Mouse (Mus musculus) forebrain, embryonic 10.5 days (tissue): ENCODE results near the gene Timp1. TPM values are rescaled to one million over a fixed set of nuclear protein-coding genes. Genes with fewer than 3 reads are reported as not detected.

Experiments used
- DNase-seq: peaks from one replicate; pipeline ENCODE4 v3.0.0-alpha.2; 2017; ENCODE audit warnings: low spot score; ENCODE audit errors: extremely low spot score
- H3K27ac ChIP-seq: fragments of 300-500 bp; sonication (generic); 2 replicates; pipeline ENCODE4 v1.5.1; 2016; ENCODE audit warnings: mild to moderate bottlenecking
- H3K27me3 ChIP-seq: fragments of 300-500 bp; sonication (generic); 2 replicates; pipeline ENCODE4 v1.6.1; 2016; ENCODE audit warnings: mild to moderate bottlenecking; ENCODE audit not compliant: poor library complexity, severe bottlenecking
- H3K36me3 ChIP-seq: fragments of 300-500 bp; sonication (generic); replicated peaks from 2 replicates; pipeline ENCODE4 v1.6.1; 2016; ENCODE audit warnings: mild to moderate bottlenecking, moderate library complexity
- H3K4me1 ChIP-seq: fragments of 300-500 bp; sonication (generic); 2 replicates; pipeline ENCODE4 v1.6.1; 2016
- H3K4me3 ChIP-seq: fragments of 300-500 bp; sonication (generic); 2 replicates; pipeline ENCODE4 v1.5.1; 2016; ENCODE audit warnings: mild to moderate bottlenecking, moderate library complexity
- H3K9me3 ChIP-seq: fragments of 300-500 bp; sonication (generic); 2 replicates; pipeline ENCODE4 v1.6.1; 2016; ENCODE audit warnings: mild to moderate bottlenecking, moderate library complexity
- WGBS: fragments of 180-500 bp; shearing (Covaris S2); methylation state at CpG from one replicate; pipeline ENCODE4 v1.1.7; 2016; 5-methylcytosine and 5-hydroxymethylcytosine counted together
- microRNA-seq: library from miRNA; unstranded; fragments of <30 nt; microRNA quantifications from one replicate; pipeline ENCODE4, GENCODE M21; 2017
- polyA plus RNA-seq: library from polyadenylated mRNA; unstranded; fragments of >200 nt; fragmentation: Nextera tagmentation; extraction: Ambion mirVana; gene quantifications from 2 replicates; pipeline ENCODE4 v1.2.1, GENCODE M21; 2016

Timp1 gene
- polyA plus RNA-seq, 1 experiment from 2014 or later = 7.4 TPM

GRCm38 (mm10) chrX:20872928-20873500 lies 3.0 kb downstream of the Timp1 start:
- peak; percentile 17 for DNase-seq

GRCm38 (mm10) chrX:20875241-20875640 lies 5.3 kb downstream of the Timp1 start:
- H3K9me3 ChIP-seq = no peaks in the 10 kb centered on the region
- H3K4me1 ChIP-seq = peaks cover 8% of the 10 kb centered on the region
- DNase-seq = no peak
- no peak overlapping the region for H3K4me3 ChIP-seq
- H3K36me3 ChIP-seq = no peaks in the 10 kb centered on the region
- WGBS = 57% methylated on average over 3 of the region's 3 CpGs
- H3K27me3 ChIP-seq = no peaks in the 10 kb centered on the region
- no peak overlapping the region for H3K27ac ChIP-seq

More at GRCm38 (mm10) chrX:20872928-20873500, 3.0 kb downstream of the Timp1 start:
- no peaks in the 10 kb centered on the region for H3K36me3 ChIP-seq
- no peaks in the 10 kb centered on the region for H3K27me3 ChIP-seq
- H3K27ac ChIP-seq = no peak overlapping the region
- H3K4me3 ChIP-seq = no peak overlapping the region
- H3K4me1 ChIP-seq = peaks cover 15% of the 10 kb centered on the region
- 31% methylated on average over 11 of the region's 11 CpGs for WGBS
- H3K9me3 ChIP-seq = no peaks in the 10 kb centered on the region

- Histone ChIP-seq H3K27me3 (no peaks in the 10 kb centered on the region), H3K27ac (no peak overlapping the region), H3K4me1 (no peaks in the 10 kb centered on the region), H3K4me3 (no peak overlapping the region), H3K9me3 (no peaks in the 10 kb centered on the region), H3K36me3 (no peaks in the 10 kb centered on the region)
- DNase-seq = no peak
- 49% methylated on average over 3 of the region's 3 CpGs for WGBS
Observed at GRCm38 (mm10) chrX:20910074-20910473, 40.1 kb downstream of the Timp1 start.

- H3K27ac ChIP-seq = no peak overlapping the region
- H3K36me3 ChIP-seq = no peaks in the 10 kb centered on the region
- DNase-seq = no peak
- no peaks in the 10 kb centered on the region for H3K9me3 ChIP-seq
- H3K27me3 ChIP-seq = no peaks in the 10 kb centered on the region; the same call in 1 of the 2 replicates
- H3K4me1 ChIP-seq = no peaks in the 10 kb centered on the region
- 83% methylated on average over 6 of the region's 6 CpGs for WGBS
- no peak overlapping the region for H3K4me3 ChIP-seq
Observed at GRCm38 (mm10) chrX:20913726-20914125, 43.8 kb downstream of the Timp1 start.

DNA sequence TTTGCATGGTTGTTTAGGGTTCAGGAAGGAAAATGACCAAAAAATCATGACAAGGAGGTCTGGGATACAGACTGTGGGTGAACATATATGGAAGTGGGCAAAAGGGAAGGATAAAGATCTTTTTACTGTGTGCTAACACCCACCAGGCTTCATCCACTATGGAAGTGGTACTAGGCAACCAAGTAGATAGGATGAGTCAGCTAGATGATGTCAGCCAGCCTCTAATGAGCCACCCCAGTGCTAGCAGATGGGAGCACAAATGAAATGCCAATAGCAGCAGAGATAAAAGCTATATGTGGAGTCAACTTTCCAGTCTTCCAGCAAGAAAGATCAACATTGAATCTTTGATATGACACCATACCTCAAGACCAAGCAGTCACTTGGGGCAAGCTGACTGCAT lies 45.1 kb downstream of the Timp1 start:
- no peak overlapping the region for H3K4me3 ChIP-seq
- H3K4me1 ChIP-seq = no peaks in the 10 kb centered on the region
- no peak for DNase-seq
- no peak overlapping the region for H3K27ac ChIP-seq
- H3K27me3 ChIP-seq = peaks cover 12% of the 10 kb centered on the region
- H3K9me3 ChIP-seq = no peaks in the 10 kb centered on the region
- H3K36me3 ChIP-seq = no peaks in the 10 kb centered on the region

DNA sequence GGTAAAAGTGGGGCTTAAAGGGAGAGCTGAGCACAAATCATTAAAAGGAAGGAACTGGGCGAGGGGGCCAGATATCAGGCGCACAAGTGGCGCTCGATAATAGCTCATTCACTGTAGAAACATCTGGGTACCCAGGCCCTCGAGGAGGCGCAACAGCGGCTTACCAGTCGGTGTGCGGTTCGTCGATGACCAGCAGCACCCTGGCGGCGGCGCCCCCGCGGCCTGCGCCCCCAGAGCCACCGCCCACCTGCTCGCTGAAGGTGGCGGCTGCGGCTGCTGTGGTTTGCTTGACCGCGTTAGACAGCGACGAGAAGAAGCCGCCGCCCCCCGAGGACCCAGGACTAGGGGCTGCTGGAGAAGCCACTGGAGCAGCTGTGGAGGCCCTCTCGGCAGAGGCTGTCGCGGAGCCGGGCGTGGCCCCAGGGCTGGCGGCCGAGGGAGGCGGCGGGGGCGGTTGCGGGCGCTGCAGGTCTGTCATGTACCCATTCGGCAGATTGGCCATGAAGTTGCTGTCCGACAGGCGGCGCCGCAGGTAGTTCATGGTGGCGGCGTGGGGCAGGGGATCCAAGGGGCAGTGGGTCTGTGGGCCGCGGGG lies 50.4 kb downstream of the Timp1 start:
- Histone ChIP-seq H3K9me3 (0 out of 2 replicates have a peak, but pooled peaks cover 3% of the 10 kb centered on the region), H3K4me1 (peaks cover 5% of the 10 kb centered on the region; the same call in 1 of the 2 replicates), H3K36me3 (no peaks in the 10 kb centered on the region), H3K27me3 (peaks cover 19% of the 10 kb centered on the region), H3K4me3 (peak overlapping the region; percentile 56), H3K27ac (peak overlapping the region; percentile 65; the same call in 1 of the 2 replicates)
- 19% methylated on average over 49 of the region's 49 CpGs for WGBS
- DNase-seq = no peak

DNA sequence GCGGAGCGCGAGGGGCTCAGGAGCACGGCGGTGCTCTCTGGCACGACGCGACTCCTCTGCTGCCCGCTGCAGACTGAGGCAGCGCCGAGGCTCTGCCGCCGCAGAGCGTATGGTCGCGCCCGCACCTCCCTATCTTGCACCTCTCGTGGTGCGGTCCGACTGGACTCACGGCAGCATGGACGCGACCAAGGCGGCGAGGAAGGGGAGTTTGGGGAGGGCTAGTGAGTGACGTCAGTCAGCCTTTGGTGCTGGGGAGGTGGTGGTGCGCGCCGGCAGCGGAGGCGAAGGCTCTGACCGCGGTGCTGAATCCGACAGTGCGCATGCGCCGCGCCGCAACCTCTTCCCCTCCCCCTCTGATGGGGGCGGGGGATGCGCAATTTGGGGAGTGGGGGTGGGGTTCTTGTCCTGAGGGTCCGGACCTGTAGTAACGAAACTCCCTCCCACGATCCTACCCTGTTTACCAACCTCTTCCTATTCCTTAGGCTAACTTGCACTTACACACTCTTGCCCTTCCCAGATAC lies 50.9 kb downstream of the Timp1 start, which contains the start of gene Syn1:
TSS of gene Syn1 (minus strand) at position 161 of the 521 bp plus-strand sequence.
- 13% methylated on average over 38 of the region's 44 CpGs for WGBS
- Histone ChIP-seq H3K4me1 (peaks cover 5% of the 10 kb centered on the region; the same call in 1 of the 2 replicates), H3K27ac (peak within 1 kb of the TSS; percentile 65; the same call in 1 of the 2 replicates), H3K4me3 (peak within 1 kb of the TSS; percentile 56), H3K9me3 (0 out of 2 replicates have a peak, but pooled peaks cover 3% of the 10 kb centered on the region), H3K27me3 (peaks cover 19% of the 10 kb centered on the region), H3K36me3 (no peaks in the 10 kb centered on the region)
- peak; percentile 83 for DNase-seq

DNA sequence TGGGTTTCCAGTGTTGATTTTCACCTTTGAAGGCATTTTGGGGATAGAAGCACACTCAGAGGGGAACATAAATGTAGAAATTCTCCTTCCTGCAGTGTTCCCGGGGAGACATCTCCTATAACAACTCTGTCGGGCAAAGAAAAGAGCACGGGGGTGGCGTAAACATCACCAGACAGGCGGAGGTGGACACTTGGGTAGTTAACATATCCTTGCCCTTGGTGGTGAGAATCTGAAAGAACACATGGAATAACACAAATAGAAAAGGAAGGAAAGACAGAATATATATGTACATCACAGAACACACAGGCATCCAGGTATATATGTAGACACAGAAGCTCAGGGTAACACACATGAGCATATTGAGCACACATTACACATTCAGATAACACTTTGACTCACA lies 51.4 kb downstream of the Timp1 start:
- peak overlapping the region; percentile 56 for H3K4me3 ChIP-seq
- no peak for DNase-seq
- 39% methylated on average over 5 of the region's 5 CpGs for WGBS

GRCm38 (mm10) chrX:20923506-20923905 lies 53.5 kb downstream of the Timp1 start:
- Histone ChIP-seq H3K36me3 (peaks cover 20% of the 10 kb centered on the region), H3K4me1 (peaks cover 5% of the 10 kb centered on the region; the same call in 1 of the 2 replicates), H3K9me3 (0 out of 2 replicates have a peak, but pooled peaks cover 3% of the 10 kb centered on the region), H3K27ac (no peak overlapping the region), H3K27me3 (peaks cover 19% of the 10 kb centered on the region), H3K4me3 (no peak overlapping the region)
- WGBS = 81% methylated on average over 1 of the region's 1 CpGs
- DNase-seq = no peak

More for the DNA sequence above, 51.4 kb downstream of the Timp1 start:
- Histone ChIP-seq H3K27ac (no peak overlapping the region), H3K4me1 (peaks cover 5% of the 10 kb centered on the region; the same call in 1 of the 2 replicates), H3K36me3 (peaks cover under 1% of the 10 kb centered on the region; the same call in 1 of the 2 replicates), H3K9me3 (0 out of 2 replicates have a peak, but pooled peaks cover 3% of the 10 kb centered on the region), H3K27me3 (peaks cover 19% of the 10 kb centered on the region)

Small RNAs within 50 kb of the gene (microRNA-seq; reads per million reads assigned to microRNA genes)
- gene Gm24824 (not detected), gene Mir5617 (not detected)

Other genes with a start within 250 kb of the Timp1 start
- 251 and 252 TPM in 2 replicates for gene Uba1, start 211.8 kb upstream of the Timp1 start, polyA plus RNA-seq
- 109 and 113 TPM in 2 replicates for gene Cdk16, start 182.2 kb upstream of the Timp1 start, polyA plus RNA-seq
- 51.7 and 54.1 TPM in 2 replicates for gene Usp11, start 166.3 kb upstream of the Timp1 start, polyA plus RNA-seq
- 91.9 and 96.6 TPM in 2 replicates for gene Araf, start 72.4 kb upstream of the Timp1 start, polyA plus RNA-seq
- gene Syn1, start 50.8 kb downstream of the Timp1 start, polyA plus RNA-seq = 2.1 and 2.4 TPM in 2 replicates
- gene Cfp, start 61.4 kb downstream of the Timp1 start, polyA plus RNA-seq = 2.9 and 4.1 TPM in 2 replicates
- 12.5 and 13.2 TPM in 2 replicates for gene Elk1, start 80.4 kb downstream of the Timp1 start, polyA plus RNA-seq
- 62.9 and 73.1 TPM in 2 replicates for gene Uxt, start 91.9 kb downstream of the Timp1 start, polyA plus RNA-seq
- gene Zfp182, start 192.2 kb downstream of the Timp1 start, polyA plus RNA-seq = 4.9 and 6.3 TPM in 2 replicates
- not detected in 2 replicates for gene Spaca5, start 198.2 kb downstream of the Timp1 start, polyA plus RNA-seq
- gene Zfp300, start 219.4 kb downstream of the Timp1 start, polyA plus RNA-seq = 1.7 and 2.2 TPM in 2 replicates
- gene Ssxa1, start 245.7 kb downstream of the Timp1 start, polyA plus RNA-seq = not detected in 2 replicates